Mouse (Mus musculus): ENCODE results near the gene Fastk. TPM values are rescaled to one million over a fixed set of nuclear protein-coding genes. Genes with fewer than 3 reads are reported as not detected.

The Fastk gene
- total RNA-seq, 1 experiment from 2014 or later, result 32.9 TPM

GRCm38 (mm10) chr5:24425421-24426036 is 19.6 kb downstream of the Fastk start:
- no peak for ATAC-seq (ENCODE audit: extremely low read depth, insufficient number of reproducible peaks, low FRiP score, poor library complexity, severe bottlenecking)

GRCm38 (mm10) chr5:24424861-24425411 is 20.2 kb downstream of the Fastk start:
- ATAC-seq (ENCODE audit: extremely low read depth, insufficient number of reproducible peaks, low FRiP score, poor library complexity, severe bottlenecking), result 0 out of 2 replicates have a peak, but pooled peaks have one; percentile 6

- ATAC-seq (ENCODE audit: extremely low read depth, insufficient number of reproducible peaks, low FRiP score, poor library complexity, severe bottlenecking), result no peak
Observed at GRCm38 (mm10) chr5:24424004-24424781, 20.9 kb downstream of the Fastk start.

GRCm38 (mm10) chr5:24423129-24424003 is 21.7 kb downstream of the Fastk start, which contains the start of the genes Cdk5 and Slc4a2:
Gene Cdk5 (minus strand): TSS chr5:24423530.
Gene Slc4a2 (plus strand): TSS chr5:24423837.
- ATAC-seq (ENCODE audit: extremely low read depth, insufficient number of reproducible peaks, low FRiP score, poor library complexity, severe bottlenecking), result peak; percentile 93

- ATAC-seq (ENCODE audit: extremely low read depth, insufficient number of reproducible peaks, low FRiP score, poor library complexity, severe bottlenecking), result no peak
Observed at GRCm38 (mm10) chr5:24420381-24420780, 24.7 kb downstream of the Fastk start.

- ATAC-seq (ENCODE audit: extremely low read depth, insufficient number of reproducible peaks, low FRiP score, poor library complexity, severe bottlenecking), result no peak
Observed at GRCm38 (mm10) chr5:24417587-24417986, 27.5 kb downstream of the Fastk start.

- ATAC-seq (ENCODE audit: extremely low read depth, insufficient number of reproducible peaks, low FRiP score, poor library complexity, severe bottlenecking), result peak; percentile 65
Observed at GRCm38 (mm10) chr5:24416222-24416736, 28.8 kb downstream of the Fastk start.

GRCm38 (mm10) chr5:24413938-24414337 is 31.1 kb downstream of the Fastk start:
- no peak for ATAC-seq (ENCODE audit: extremely low read depth, insufficient number of reproducible peaks, low FRiP score, poor library complexity, severe bottlenecking)

- no peak for ATAC-seq (ENCODE audit: extremely low read depth, insufficient number of reproducible peaks, low FRiP score, poor library complexity, severe bottlenecking)
Observed at GRCm38 (mm10) chr5:24413042-24413693, 31.9 kb downstream of the Fastk start, which contains the start of gene Asic3. Gene Asic3 (plus strand): TSS chr5:24413392.

- no peak for ATAC-seq (ENCODE audit: extremely low read depth, insufficient number of reproducible peaks, low FRiP score, poor library complexity, severe bottlenecking)
Observed at GRCm38 (mm10) chr5:24412063-24412462, 33.0 kb downstream of the Fastk start.

GRCm38 (mm10) chr5:24409466-24409865 is 35.6 kb downstream of the Fastk start:
- no peak for ATAC-seq (ENCODE audit: extremely low read depth, insufficient number of reproducible peaks, low FRiP score, poor library complexity, severe bottlenecking)

GRCm38 (mm10) chr5:24408651-24409050 is 36.4 kb downstream of the Fastk start:
- no peak for ATAC-seq (ENCODE audit: extremely low read depth, insufficient number of reproducible peaks, low FRiP score, poor library complexity, severe bottlenecking)

- no peak for ATAC-seq (ENCODE audit: extremely low read depth, insufficient number of reproducible peaks, low FRiP score, poor library complexity, severe bottlenecking)
Observed at GRCm38 (mm10) chr5:24405389-24405876, 39.7 kb downstream of the Fastk start.

- no peak for ATAC-seq (ENCODE audit: extremely low read depth, insufficient number of reproducible peaks, low FRiP score, poor library complexity, severe bottlenecking)
Observed at GRCm38 (mm10) chr5:24404594-24405360, 40.3 kb downstream of the Fastk start.

GRCm38 (mm10) chr5:24401969-24402368 is 43.1 kb downstream of the Fastk start:
- ATAC-seq (ENCODE audit: extremely low read depth, insufficient number of reproducible peaks, low FRiP score, poor library complexity, severe bottlenecking), result no peak

- no peak for ATAC-seq (ENCODE audit: extremely low read depth, insufficient number of reproducible peaks, low FRiP score, poor library complexity, severe bottlenecking)
Observed at GRCm38 (mm10) chr5:24400911-24401605, 44.0 kb downstream of the Fastk start.

- ATAC-seq (ENCODE audit: extremely low read depth, insufficient number of reproducible peaks, low FRiP score, poor library complexity, severe bottlenecking), result no peak
Observed at GRCm38 (mm10) chr5:24400362-24400761, 44.7 kb downstream of the Fastk start.
